Mouse (Mus musculus): ENCODE measurements around the gene 4930404N11Rik. TPM values are rescaled to one million over a fixed set of nuclear protein-coding genes. Genes with fewer than 3 reads are reported as not detected.

The 4930404N11Rik gene
- polyA plus RNA-seq, 1 experiment from 2014 or later: not detected

- no peak overlapping the region for H3K9ac ChIP-seq (ENCODE audit: low read length)
- no peak overlapping the region for H3K4me2 ChIP-seq
- 71% methylated on average over 4 of the region's 4 CpGs for WGBS
- peaks cover 17% of the 10 kb centered on the region for H3K36me3 ChIP-seq (ENCODE audit: control insufficient read depth, insufficient read depth, low read length)
- H3K4me1 ChIP-seq (ENCODE audit: control insufficient read depth, insufficient read depth, low read length): no peaks in the 10 kb centered on the region
- H3K27me3 ChIP-seq (ENCODE audit: control insufficient read depth, insufficient read depth, low read length): peaks cover 9% of the 10 kb centered on the region
- H3K27ac ChIP-seq (ENCODE audit: low read depth, low read length): no peak overlapping the region
- ATAC-seq (ENCODE audit: low FRiP score): no peak
- no peaks in the 10 kb centered on the region for H3K9me3 ChIP-seq (ENCODE audit: control insufficient read depth, low read length)
- no peak for DNase-seq (ENCODE audit: low spot score, missing footprints)
- no peak overlapping the region for H3K4me3 ChIP-seq (ENCODE audit: low read depth, low read length)
Measured at GRCm38 (mm10) chr10:81330007-81330406, 35.6 kb downstream of the 4930404N11Rik start.

DNA sequence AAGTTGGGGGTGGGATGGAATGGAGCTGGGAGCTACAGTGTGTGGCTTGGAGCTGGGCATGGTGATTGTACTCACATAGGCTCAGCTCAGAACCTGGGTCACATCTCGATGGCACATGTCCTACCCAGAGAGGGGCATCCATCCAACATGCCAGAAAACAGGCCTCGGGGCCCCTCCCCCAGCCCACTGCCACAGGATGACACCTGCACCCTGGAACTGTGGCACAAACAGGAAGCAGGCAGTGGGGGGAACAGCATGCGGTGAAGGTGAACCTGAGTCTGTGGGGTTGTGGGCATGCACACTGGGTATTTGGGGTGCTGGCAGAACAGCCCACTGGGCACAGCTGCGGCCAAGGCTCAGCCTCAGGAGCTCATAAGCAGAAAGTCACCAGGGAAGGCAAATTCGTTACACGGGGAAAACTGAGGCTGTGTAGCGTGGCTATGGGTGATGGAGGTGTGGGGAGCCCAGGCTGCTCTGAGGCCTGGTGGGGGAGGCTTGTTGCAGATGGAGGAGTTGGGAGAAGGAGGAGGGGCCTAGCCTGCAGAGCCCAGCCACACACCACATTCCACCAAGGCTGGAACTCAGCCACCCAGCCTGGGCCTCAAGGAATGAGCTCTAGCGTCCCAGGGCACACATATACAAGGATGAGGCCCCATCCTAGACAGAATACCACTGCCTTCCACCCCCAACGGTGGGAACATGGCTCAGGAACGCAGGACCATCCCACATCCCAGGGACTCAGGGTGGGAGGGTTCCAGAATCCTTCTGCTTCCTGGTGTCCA is 36.2 kb downstream of the 4930404N11Rik start:
- no peaks in the 10 kb centered on the region for H3K4me1 ChIP-seq (ENCODE audit: control insufficient read depth, insufficient read depth, low read length)
- no peak overlapping the region for H3K4me3 ChIP-seq (ENCODE audit: low read depth, low read length)
- 72% methylated on average over 10 of the region's 10 CpGs for WGBS
- DNase-seq (ENCODE audit: low spot score, missing footprints) (no peak), ATAC-seq (ENCODE audit: low FRiP score) (no peak)
- H3K4me2 ChIP-seq: no peak overlapping the region
- H3K36me3 ChIP-seq (ENCODE audit: control insufficient read depth, insufficient read depth, low read length): peaks cover 23% of the 10 kb centered on the region
- H3K9ac ChIP-seq (ENCODE audit: low read length): no peak overlapping the region
- H3K27me3 ChIP-seq (ENCODE audit: control insufficient read depth, insufficient read depth, low read length): peaks cover 9% of the 10 kb centered on the region
- H3K9me3 ChIP-seq (ENCODE audit: control insufficient read depth, low read length): no peaks in the 10 kb centered on the region
- no peak overlapping the region for H3K27ac ChIP-seq (ENCODE audit: low read depth, low read length)

GRCm38 (mm10) chr10:81328386-81328785 is 37.2 kb downstream of the 4930404N11Rik start, which contains the start of gene Tbxa2r:
Gene Tbxa2r (plus strand): TSS chr10:81328731.
- WGBS: 10% methylated on average over 10 of the region's 10 CpGs
- no peak for ATAC-seq (ENCODE audit: low FRiP score)
- Histone ChIP-seq H3K27me3 (ENCODE audit: control insufficient read depth, insufficient read depth, low read length) (peaks cover 9% of the 10 kb centered on the region), H3K4me2 (no peak within 1 kb of the TSS), H3K9ac (ENCODE audit: low read length) (0 out of 2 replicates have a peak within 1 kb of the TSS, but pooled peaks have one; percentile 7), H3K36me3 (ENCODE audit: control insufficient read depth, insufficient read depth, low read length) (peaks cover 33% of the 10 kb centered on the region), H3K4me1 (ENCODE audit: control insufficient read depth, insufficient read depth, low read length) (no peaks in the 10 kb centered on the region), H3K9me3 (ENCODE audit: control insufficient read depth, low read length) (no peaks in the 10 kb centered on the region), H3K4me3 (ENCODE audit: low read depth, low read length) (no peak within 1 kb of the TSS), H3K27ac (ENCODE audit: low read depth, low read length) (no peak within 1 kb of the TSS)
- no peak for DNase-seq (ENCODE audit: low spot score, missing footprints)

DNA sequence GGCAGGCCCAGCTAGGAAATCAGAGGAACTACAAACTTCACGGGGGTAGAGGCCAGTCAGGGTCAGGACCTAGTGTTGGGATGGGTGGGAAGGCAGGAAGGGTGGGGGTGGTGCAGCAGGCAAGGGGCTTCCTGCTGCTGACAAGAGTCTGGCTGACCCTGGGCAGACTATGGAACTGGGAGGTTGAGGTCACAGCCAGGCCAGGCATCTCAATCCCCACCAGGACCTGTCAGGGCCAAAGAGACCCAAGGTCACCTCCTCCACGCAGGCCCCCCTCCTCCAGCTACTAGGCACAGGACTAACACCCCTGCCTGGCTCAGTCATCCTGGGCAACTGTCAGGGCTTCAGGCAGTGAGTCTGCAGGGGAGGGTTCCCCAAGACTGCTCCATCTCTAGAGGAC is 37.7 kb downstream of the 4930404N11Rik start:
- H3K27ac ChIP-seq (ENCODE audit: low read depth, low read length): no peak overlapping the region
- no peak for ATAC-seq (ENCODE audit: low FRiP score)
- H3K4me3 ChIP-seq (ENCODE audit: low read depth, low read length): no peak overlapping the region
- peaks cover 36% of the 10 kb centered on the region for H3K36me3 ChIP-seq (ENCODE audit: control insufficient read depth, insufficient read depth, low read length)
- H3K9me3 ChIP-seq (ENCODE audit: control insufficient read depth, low read length): no peaks in the 10 kb centered on the region
- peaks cover 9% of the 10 kb centered on the region for H3K27me3 ChIP-seq (ENCODE audit: control insufficient read depth, insufficient read depth, low read length)
- 0 out of 2 replicates have a peak overlapping the region, but pooled peaks have one; percentile 7 for H3K9ac ChIP-seq (ENCODE audit: low read length)
- no peaks in the 10 kb centered on the region for H3K4me1 ChIP-seq (ENCODE audit: control insufficient read depth, insufficient read depth, low read length)
- DNase-seq (ENCODE audit: low spot score, missing footprints): no peak
- no peak overlapping the region for H3K4me2 ChIP-seq
- 42% methylated on average over 2 of the region's 2 CpGs for WGBS

- no peak for DNase-seq (ENCODE audit: low spot score, missing footprints)
- peaks cover 42% of the 10 kb centered on the region for H3K36me3 ChIP-seq (ENCODE audit: control insufficient read depth, insufficient read depth, low read length)
Measured at GRCm38 (mm10) chr10:81326858-81327257, 38.8 kb downstream of the 4930404N11Rik start.

DNA sequence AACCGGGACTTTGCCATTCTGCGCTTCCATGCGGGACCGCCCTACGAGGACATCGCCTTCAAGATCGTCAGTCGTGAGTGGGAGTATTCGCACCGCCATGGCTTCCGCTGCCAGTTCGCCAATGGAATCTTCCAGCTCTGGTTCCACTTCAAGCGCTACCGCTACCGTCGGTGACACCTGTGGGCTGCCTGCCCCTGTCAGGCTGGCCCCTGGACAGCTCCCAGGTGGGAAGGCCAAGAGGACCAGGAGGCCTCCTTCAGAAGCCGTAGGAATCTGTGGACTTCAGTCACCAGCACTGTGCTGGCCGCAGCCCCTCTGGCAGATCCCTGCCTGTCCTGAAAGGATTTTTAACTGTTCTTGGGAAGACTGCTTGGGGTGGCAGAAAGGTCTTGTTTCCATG is 39.8 kb downstream of the 4930404N11Rik start:
- Histone ChIP-seq H3K4me3 (ENCODE audit: low read depth, low read length) (no peak overlapping the region), H3K9me3 (ENCODE audit: control insufficient read depth, low read length) (no peaks in the 10 kb centered on the region), H3K4me1 (ENCODE audit: control insufficient read depth, insufficient read depth, low read length) (peaks cover 8% of the 10 kb centered on the region), H3K36me3 (ENCODE audit: control insufficient read depth, insufficient read depth, low read length) (peaks cover 42% of the 10 kb centered on the region), H3K4me2 (no peak overlapping the region), H3K27me3 (ENCODE audit: control insufficient read depth, insufficient read depth, low read length) (no peaks in the 10 kb centered on the region), H3K9ac (ENCODE audit: low read length) (no peak overlapping the region), H3K27ac (ENCODE audit: low read depth, low read length) (no peak overlapping the region)
- ATAC-seq (ENCODE audit: low FRiP score) (no peak), DNase-seq (ENCODE audit: low spot score, missing footprints) (no peak)
- WGBS: 96% methylated on average over 18 of the region's 18 CpGs

More at GRCm38 (mm10) chr10:81326858-81327257, 38.8 kb downstream of the 4930404N11Rik start:
- Histone ChIP-seq H3K4me2 (no peak overlapping the region), H3K27me3 (ENCODE audit: control insufficient read depth, insufficient read depth, low read length) (no peaks in the 10 kb centered on the region), H3K9me3 (ENCODE audit: control insufficient read depth, low read length) (no peaks in the 10 kb centered on the region), H3K27ac (ENCODE audit: low read depth, low read length) (no peak overlapping the region), H3K4me1 (ENCODE audit: control insufficient read depth, insufficient read depth, low read length) (peaks cover 4% of the 10 kb centered on the region), H3K4me3 (ENCODE audit: low read depth, low read length) (no peak overlapping the region), H3K9ac (ENCODE audit: low read length) (no peak overlapping the region)
- 84% methylated on average over 5 of the region's 6 CpGs for WGBS
- no peak for ATAC-seq (ENCODE audit: low FRiP score)

GRCm38 (mm10) chr10:81325176-81325575 is 40.4 kb downstream of the 4930404N11Rik start:
- peaks cover 42% of the 10 kb centered on the region for H3K36me3 ChIP-seq (ENCODE audit: control insufficient read depth, insufficient read depth, low read length)
- H3K27ac ChIP-seq (ENCODE audit: low read depth, low read length): no peak overlapping the region
- no peak overlapping the region for H3K4me3 ChIP-seq (ENCODE audit: low read depth, low read length)

DNA sequence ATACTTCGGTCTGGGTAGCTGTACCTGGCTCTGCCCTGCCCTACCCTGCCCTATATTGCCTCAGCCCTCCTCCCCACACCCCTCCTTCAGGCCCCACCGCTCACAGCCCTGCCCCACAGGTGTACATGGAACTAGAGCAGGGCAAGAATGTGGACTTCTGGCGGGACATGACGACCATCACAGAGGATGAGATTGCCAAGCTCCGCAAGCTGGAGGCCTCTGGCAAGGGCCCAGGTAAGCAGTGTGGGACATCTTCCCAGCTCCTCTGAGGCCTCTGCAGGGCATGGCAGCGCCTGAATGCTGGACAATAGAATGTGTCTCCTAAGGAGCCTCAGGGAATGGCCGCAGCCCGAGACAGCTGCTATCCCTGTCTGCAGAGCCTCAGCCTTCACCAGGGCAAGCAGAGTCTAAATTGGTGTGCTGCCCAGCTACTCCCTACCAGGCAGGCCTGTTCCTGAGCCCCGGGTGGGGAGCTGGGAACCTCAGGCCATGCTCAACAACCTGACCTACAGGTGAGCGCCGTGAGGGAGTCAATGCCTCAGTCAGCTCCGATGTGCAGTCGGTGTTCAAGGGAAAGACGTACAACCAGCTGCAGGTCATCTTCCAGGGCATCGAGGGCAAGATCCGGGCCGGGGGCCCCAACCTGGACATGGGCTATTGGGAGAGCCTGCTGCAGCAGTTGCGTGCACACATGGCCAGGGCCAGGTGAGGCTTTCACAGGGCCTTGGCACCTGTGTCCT is 41.7 kb downstream of the 4930404N11Rik start:
- Histone ChIP-seq H3K27me3 (ENCODE audit: control insufficient read depth, insufficient read depth, low read length) (no peaks in the 10 kb centered on the region), H3K4me3 (ENCODE audit: low read depth, low read length) (no peak overlapping the region), H3K36me3 (ENCODE audit: control insufficient read depth, insufficient read depth, low read length) (peaks cover 42% of the 10 kb centered on the region), H3K4me1 (ENCODE audit: control insufficient read depth, insufficient read depth, low read length) (peaks cover 18% of the 10 kb centered on the region), H3K27ac (ENCODE audit: low read depth, low read length) (no peak overlapping the region), H3K9me3 (ENCODE audit: control insufficient read depth, low read length) (no peaks in the 10 kb centered on the region), H3K9ac (ENCODE audit: low read length) (no peak overlapping the region), H3K4me2 (no peak overlapping the region)
- ATAC-seq (ENCODE audit: low FRiP score) (no peak), DNase-seq (ENCODE audit: low spot score, missing footprints) (no peak)
- WGBS: 96% methylated on average over 18 of the region's 18 CpGs

More at GRCm38 (mm10) chr10:81325176-81325575, 40.4 kb downstream of the 4930404N11Rik start:
- Histone ChIP-seq H3K9me3 (ENCODE audit: control insufficient read depth, low read length) (no peaks in the 10 kb centered on the region), H3K4me2 (no peak overlapping the region), H3K9ac (ENCODE audit: low read length) (no peak overlapping the region), H3K27me3 (ENCODE audit: control insufficient read depth, insufficient read depth, low read length) (no peaks in the 10 kb centered on the region), H3K4me1 (ENCODE audit: control insufficient read depth, insufficient read depth, low read length) (peaks cover 8% of the 10 kb centered on the region)
- 94% methylated on average over 21 of the region's 21 CpGs for WGBS
- ATAC-seq (ENCODE audit: low FRiP score): no peak
- no peak for DNase-seq (ENCODE audit: low spot score, missing footprints)
